ENCODE assay signal across 26 mouse cellular contexts in the genomic region with DNA sequence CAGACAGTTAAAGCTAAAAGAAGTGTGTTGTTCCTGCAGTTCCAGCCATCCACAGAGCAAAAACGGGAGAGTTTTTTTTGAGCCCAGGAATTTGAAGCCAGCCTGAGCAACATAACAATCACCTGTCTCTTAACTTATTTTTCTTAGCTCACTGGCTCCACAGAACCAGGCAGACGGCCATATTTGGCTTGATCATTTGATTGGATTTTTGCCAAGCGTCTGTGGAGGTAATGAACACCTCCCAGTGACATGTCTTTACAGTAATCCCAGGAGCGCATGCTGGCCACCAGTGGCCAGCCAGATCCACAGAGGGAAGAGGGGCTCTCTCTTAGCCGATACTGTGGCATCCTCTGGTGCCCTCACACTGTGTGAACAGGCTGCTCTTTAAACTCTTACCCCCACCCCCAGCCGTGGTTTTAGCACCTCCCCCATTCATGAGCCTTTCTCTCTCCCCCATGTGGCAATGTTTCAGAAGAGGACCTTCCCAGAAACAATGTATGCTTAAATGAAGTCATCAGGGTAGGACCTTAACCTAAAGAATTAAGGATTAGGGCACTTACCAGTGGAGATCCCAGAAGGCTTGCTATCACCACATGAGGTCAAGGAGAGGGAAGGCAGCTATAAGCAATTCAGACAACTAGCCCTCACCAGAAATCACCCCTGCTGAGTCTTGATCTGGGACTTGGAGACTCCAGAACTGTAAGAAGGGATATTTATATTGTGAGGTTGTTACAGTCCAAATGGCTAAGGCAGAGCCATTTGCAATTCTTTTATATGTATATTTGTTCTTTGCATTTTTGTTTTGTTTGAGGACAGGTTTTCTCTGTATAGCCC. TPM values are rescaled to one million over a fixed set of nuclear protein-coding genes. Genes with fewer than 3 reads are reported as not detected.
DNase-seq lines count a peak whose midpoint lies in the region; ATAC-seq and TF ChIP-seq lines count a peak whose summit lies in the region.
"Had no signal": no experiment of that assay in that cellular context is flagged by ENCODE, and none has a peak within 500 bp of the region (broad histone marks: within the 10 kb centered on the region; RNA-seq: fewer than 3 reads in every experiment).

No protein-coding gene starts in this region.

- peaks cover 9% of the 10 kb centered on the region for H3K27me3 ChIP-seq in embryonic facial prominence, embryonic 12.5 days
- peaks cover 21% of the 10 kb centered on the region for H3K27me3 ChIP-seq in embryonic facial prominence, embryonic 10.5 days (replicated peaks; ENCODE audit: low read depth, poor library complexity, severe bottlenecking)
- no peaks in the 10 kb centered on the region for H3K27me3 ChIP-seq in liver, postnatal 0 days (ENCODE audit: insufficient read depth, low read length)
- H3K27me3 ChIP-seq: intestine, embryonic 15.5 days had no signal

- H3K4me1 ChIP-seq in embryonic facial prominence, embryonic 12.5 days = peaks cover 7% of the 10 kb centered on the region
- H3K4me1 ChIP-seq in embryonic facial prominence, embryonic 10.5 days = peaks cover 24% of the 10 kb centered on the region
- peaks cover 3% of the 10 kb centered on the region for H3K4me1 ChIP-seq in liver, postnatal 0 days (ENCODE audit: insufficient read depth)

- no peak for TF ChIP-seq CTCF in liver, postnatal 0 days (IDR thresholded peaks at IDR 0.05; ENCODE audit: low read depth)

- H3K9ac ChIP-seq in embryonic facial prominence, embryonic 12.5 days = no peak overlapping the region
- no peak overlapping the region for H3K9ac ChIP-seq in liver, postnatal 0 days (replicated peaks)
- H3K9ac ChIP-seq: embryonic facial prominence, embryonic 15.5 days; heart, embryonic 12.5 days; hindbrain, embryonic 13.5 days; intestine, embryonic 15.5 days; limb, embryonic 13.5 days; liver, embryonic 15.5 days had no signal

- ATAC-seq in embryonic facial prominence, embryonic 12.5 days (ENCODE audit: insufficient number of reproducible peaks, insufficient read depth, low FRiP score, low TSS enrichment) = no peak
- ATAC-seq in liver, postnatal 0 days = peak; percentile 40; the same call in 1 of the 2 replicates
- ATAC-seq: CD4-positive, CD25-positive, alpha-beta regulatory T cell, adult 4 months; forebrain, embryonic 16.5 days; intestine, embryonic 15.5 days; midbrain, embryonic 16.5 days had no signal

- H3K27ac ChIP-seq in embryonic facial prominence, embryonic 12.5 days = peak overlapping the region; percentile 54; the same call in 1 of the 2 replicates
- no peak overlapping the region for H3K27ac ChIP-seq in embryonic facial prominence, embryonic 10.5 days (replicated peaks)
- no peak overlapping the region for H3K27ac ChIP-seq in liver, postnatal 0 days (ENCODE audit: low read depth)
- H3K27ac ChIP-seq: embryonic facial prominence, embryonic 15.5 days; hindbrain, embryonic 13.5 days; intestine, embryonic 15.5 days; limb, embryonic 13.5 days; liver, embryonic 15.5 days; macrophage had no signal

- no peak for DNase-seq in embryonic facial prominence, embryonic 10.5 days (ENCODE audit: low spot score)
- DNase-seq in liver, postnatal 0 days = no peak
- DNase-seq in liver = no peak
- peak; percentile 99 for DNase-seq in R1 (ENCODE audit: low read depth, low spot score)
- no peak for DNase-seq in ovary, postnatal 36 days (ENCODE audit: low spot score)
- DNase-seq in frontal cortex, postnatal 14 days (ENCODE audit: low spot score in 2 of 2) = no peak
- DNase-seq: adrenal gland, postnatal 36 days; cerebellum, adult 11 months; embryo, embryonic 11 days; gastrocnemius, postnatal 14 days; heart, adult 11 months; heart, postnatal 10 days; kidney, adult 9 months; kidney, postnatal 14 days; right cerebral cortex, postnatal 14 days had no signal

- H3K9me3 ChIP-seq in embryonic facial prominence, embryonic 12.5 days = no peaks in the 10 kb centered on the region
- no peaks in the 10 kb centered on the region for H3K9me3 ChIP-seq in embryonic facial prominence, embryonic 10.5 days
- no peaks in the 10 kb centered on the region for H3K9me3 ChIP-seq in liver, postnatal 0 days (ENCODE audit: low read length)
- H3K9me3 ChIP-seq: embryonic facial prominence, embryonic 15.5 days; heart, embryonic 12.5 days; hindbrain, embryonic 13.5 days; intestine, embryonic 15.5 days; limb, embryonic 13.5 days; liver, embryonic 15.5 days had no signal

- no peaks in the 10 kb centered on the region for H3K36me3 ChIP-seq in embryonic facial prominence, embryonic 12.5 days
- no peaks in the 10 kb centered on the region for H3K36me3 ChIP-seq in embryonic facial prominence, embryonic 10.5 days (replicated peaks)
- no peaks in the 10 kb centered on the region for H3K36me3 ChIP-seq in liver, postnatal 0 days (replicated peaks; ENCODE audit: insufficient read depth, low read length)
- H3K36me3 ChIP-seq: embryonic facial prominence, embryonic 15.5 days; heart, embryonic 12.5 days; hindbrain, embryonic 13.5 days; intestine, embryonic 15.5 days; limb, embryonic 13.5 days; liver, embryonic 15.5 days had no signal

- 47% methylated on average over 6 of the region's 6 CpGs for WGBS in embryonic facial prominence, embryonic 12.5 days
- WGBS in embryonic facial prominence, embryonic 10.5 days = 52% methylated on average over 6 of the region's 6 CpGs
- WGBS in liver, postnatal 0 days (ENCODE audit: insufficient replicate concordance) = 51% methylated on average over 6 of the region's 6 CpGs

- no peak overlapping the region for H3K4me2 ChIP-seq in embryonic facial prominence, embryonic 12.5 days (replicated peaks)
- no peak overlapping the region for H3K4me2 ChIP-seq in liver, postnatal 0 days (ENCODE audit: low read depth, low read length)
- H3K4me2 ChIP-seq: embryonic facial prominence, embryonic 15.5 days; heart, embryonic 12.5 days; hindbrain, embryonic 13.5 days; intestine, embryonic 15.5 days; limb, embryonic 13.5 days; liver, embryonic 15.5 days had no signal

- H3K4me3 ChIP-seq in embryonic facial prominence, embryonic 12.5 days = no peak overlapping the region
- no peak overlapping the region for H3K4me3 ChIP-seq in embryonic facial prominence, embryonic 10.5 days
- H3K4me3 ChIP-seq in liver, postnatal 0 days (ENCODE audit: low read depth, low read length) = no peak overlapping the region
- H3K4me3 ChIP-seq: embryonic facial prominence, embryonic 15.5 days; heart, embryonic 12.5 days; hindbrain, embryonic 13.5 days; intestine, embryonic 15.5 days; limb, embryonic 13.5 days; liver, embryonic 15.5 days had no signal

- no peak for TF ChIP-seq EP300 in liver, postnatal 0 days (IDR thresholded peaks at IDR 0.05; ENCODE audit: low read depth)

RNA-seq across cellular contexts. Expression of a gene that starts 5.6 kb away (rescaled TPM):
- 0.29 and 0.39 TPM in 2 replicates for polyA plus RNA-seq in embryonic facial prominence, embryonic 12.5 days (2016; fragmentation: Nextera tagmentation; extraction: Ambion mirVana)
- polyA plus RNA-seq in embryonic facial prominence, embryonic 10.5 days (2016; fragmentation: Nextera tagmentation; extraction: Ambion mirVana) = 0.16 and 0.21 TPM in 2 replicates
- polyA plus RNA-seq in liver, postnatal 0 days (2015; fragmentation: Nextera tagmentation; extraction: Ambion mirVana) = 3.8 and 4.0 TPM in 2 replicates
- polyA plus RNA-seq: forebrain, embryonic 16.5 days; hindbrain, embryonic 13.5 days had no signal

RNA-seq across cellular contexts. Expression of a gene that starts 42.7 kb away (rescaled TPM):
- 12.7 and 14.6 TPM in 2 replicates for polyA plus RNA-seq in embryonic facial prominence, embryonic 12.5 days (2016; fragmentation: Nextera tagmentation; extraction: Ambion mirVana)
- 11.5 and 11.6 TPM in 2 replicates for polyA plus RNA-seq in embryonic facial prominence, embryonic 10.5 days (2016; fragmentation: Nextera tagmentation; extraction: Ambion mirVana)
- polyA plus RNA-seq in liver, postnatal 0 days (2015; fragmentation: Nextera tagmentation; extraction: Ambion mirVana) = 0.76 and 0.87 TPM in 2 replicates

RNA-seq across cellular contexts. Expression of a gene that starts 46.0 kb away (rescaled TPM):
- 37.7 and 40.9 TPM in 2 replicates for polyA plus RNA-seq in embryonic facial prominence, embryonic 12.5 days (2016; fragmentation: Nextera tagmentation; extraction: Ambion mirVana)
- 31.0 and 32.1 TPM in 2 replicates for polyA plus RNA-seq in embryonic facial prominence, embryonic 10.5 days (2016; fragmentation: Nextera tagmentation; extraction: Ambion mirVana)
- polyA plus RNA-seq in liver, postnatal 0 days (2015; fragmentation: Nextera tagmentation; extraction: Ambion mirVana) = 21.7 and 22.5 TPM in 2 replicates
